Mouse (Mus musculus): ENCODE results near the gene Smg6. TPM values are rescaled to one million over a fixed set of nuclear protein-coding genes. Genes with fewer than 3 reads are reported as not detected.
A peak's percentile ranks its signal among the peaks of the same experiment; 100 is the strongest.
"Not testable (repeated sequence)": the region's sequence is repeated elsewhere in the genome, so short reads cannot be mapped to it uniquely, and the experiment has no call there.

Gene Smg6
- polyA plus RNA-seq, 1 experiment, result 27.9 TPM

DNA sequence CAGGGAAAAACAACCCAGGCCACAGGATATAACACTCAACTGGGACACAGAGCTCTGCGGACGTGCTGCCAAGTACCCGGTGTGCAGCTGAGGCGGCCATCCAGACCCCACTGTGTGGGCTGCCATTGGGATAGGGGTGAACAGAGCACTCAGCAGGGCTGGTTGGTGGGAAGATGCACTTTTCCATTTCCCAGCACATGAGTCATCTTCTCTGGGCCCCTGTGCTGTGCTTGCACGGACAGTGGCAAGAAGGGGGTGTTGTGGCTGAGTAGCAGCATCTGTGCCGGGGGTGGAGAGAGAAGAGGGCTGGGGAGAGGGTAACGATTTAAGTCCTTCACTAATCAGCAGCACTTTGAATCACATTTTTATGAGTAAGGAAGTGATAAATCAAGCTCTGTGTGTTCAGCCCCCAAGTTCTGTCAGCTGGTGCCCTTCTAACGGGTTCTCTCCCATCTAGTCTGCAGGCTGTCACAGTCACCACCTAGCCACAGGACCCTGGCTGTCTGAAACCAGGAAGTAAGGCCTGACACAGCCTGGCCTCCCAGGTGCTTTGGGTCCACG lies 66.9 kb downstream of the Smg6 start:
- peak; percentile 47 to 74 for DNase-seq (ENCODE audit: extremely low spot score in 1 of 2, low spot score in 1 of 2)

DNA sequence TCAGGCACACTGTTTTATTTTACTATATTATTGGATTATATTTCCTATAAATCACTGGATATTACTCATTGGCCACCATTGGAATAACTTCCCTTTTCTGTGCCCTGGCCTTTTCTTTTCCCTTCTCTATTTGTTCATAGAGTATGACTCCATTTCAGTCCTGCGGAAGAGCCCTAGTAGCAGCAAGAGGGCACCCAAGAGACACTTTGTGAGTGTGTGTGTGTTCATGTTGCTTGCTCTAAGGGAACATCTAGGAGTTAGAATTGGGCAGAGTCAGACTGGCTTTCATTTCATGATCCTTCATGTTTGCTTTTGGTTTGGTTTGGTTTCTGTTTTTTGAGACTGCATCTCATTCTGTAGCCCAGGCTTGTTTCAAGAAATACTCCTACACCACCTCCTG lies 68.5 kb downstream of the Smg6 start:
- DNase-seq (ENCODE audit: extremely low spot score in 1 of 2, low spot score in 1 of 2), result no peak

- no peak for DNase-seq (ENCODE audit: extremely low spot score in 1 of 2, low spot score in 1 of 2)
Measured at GRCm38 (mm10) chr11:74994856-74995255, 69.2 kb downstream of the Smg6 start.

- no peak for DNase-seq (ENCODE audit: extremely low spot score in 1 of 2, low spot score in 1 of 2)
Measured at GRCm38 (mm10) chr11:74996482-74996881, 70.9 kb downstream of the Smg6 start.

DNA sequence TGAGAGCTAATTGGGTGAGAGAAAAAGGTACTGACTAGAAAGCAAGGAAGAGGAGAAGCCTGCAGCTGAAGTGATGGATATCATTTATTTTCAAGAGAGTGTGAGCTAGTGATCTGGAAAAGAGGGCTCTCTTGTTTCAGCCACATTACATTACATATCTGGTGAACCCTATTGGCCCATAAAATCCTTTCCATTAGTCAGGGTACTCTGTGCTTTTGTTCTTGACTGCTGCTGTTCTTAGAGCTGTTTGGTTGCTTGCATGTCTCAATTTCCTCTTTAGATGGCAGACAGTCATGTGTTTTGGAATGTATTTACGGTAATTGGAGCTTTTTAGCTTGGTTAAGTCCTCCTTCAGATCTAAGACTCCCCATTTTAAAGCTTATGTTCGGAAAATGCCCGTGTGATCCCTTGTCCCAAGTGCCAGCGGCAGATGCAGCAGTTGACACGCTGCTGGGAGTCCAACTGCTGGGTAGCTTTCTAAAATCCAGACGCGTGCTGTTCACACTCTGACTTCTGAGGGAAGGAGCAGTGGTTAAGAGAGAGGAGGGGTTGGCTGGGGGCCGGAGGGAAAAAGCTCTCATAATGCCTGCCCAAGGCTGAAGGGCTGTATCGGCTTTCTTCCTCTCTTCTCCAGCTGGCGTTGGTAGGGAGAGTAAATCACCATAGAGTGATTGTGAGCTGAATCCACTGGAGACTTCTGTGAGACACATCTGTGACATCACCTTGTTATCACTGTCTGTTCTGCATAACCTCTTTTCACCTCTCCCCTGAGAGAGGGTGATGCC lies 75.4 kb downstream of the Smg6 start:
- DNase-seq (ENCODE audit: extremely low spot score in 1 of 2, low spot score in 1 of 2), result no peak

DNA sequence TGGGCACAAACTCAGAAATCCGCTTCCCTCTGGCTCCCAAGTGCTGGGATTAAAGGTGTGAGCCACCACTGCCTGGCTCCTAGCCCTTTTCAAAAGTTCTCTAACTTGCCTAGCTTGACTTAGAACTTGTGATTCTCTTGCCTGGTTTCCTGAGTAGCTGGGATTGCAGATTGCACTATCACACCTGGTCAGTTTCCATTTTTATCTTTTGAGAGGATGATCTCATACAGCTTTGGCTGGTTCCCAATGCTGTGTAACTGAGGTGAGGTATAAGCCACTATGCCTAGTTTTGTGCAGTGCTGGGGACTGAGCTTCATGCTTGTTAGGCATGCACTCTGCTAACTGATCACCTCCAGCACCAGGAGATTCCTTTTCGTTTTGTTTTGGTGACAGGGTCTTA lies 82.6 kb downstream of the Smg6 start:
- no peak for DNase-seq (ENCODE audit: extremely low spot score in 1 of 2, low spot score in 1 of 2)

DNA sequence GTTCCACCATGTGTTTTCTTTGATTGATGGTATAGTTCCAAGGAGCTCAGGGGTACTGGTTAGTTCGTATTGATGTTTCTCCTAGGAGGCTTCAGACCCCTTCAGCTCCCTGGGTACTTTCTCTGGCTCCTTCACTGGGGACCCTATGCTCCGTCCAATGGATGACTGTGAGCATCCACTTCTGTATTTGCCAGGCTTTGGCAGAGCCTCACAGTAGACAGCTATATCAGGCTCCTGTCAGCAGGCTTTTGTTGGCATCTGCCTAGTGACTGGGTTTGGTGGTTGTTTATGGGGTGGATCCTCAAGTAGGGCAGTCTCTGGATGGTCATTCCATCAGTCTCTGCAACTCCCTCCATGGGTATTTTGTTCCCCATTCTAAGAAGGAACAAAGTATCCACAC lies 83.9 kb downstream of the Smg6 start:
- DNase-seq (ENCODE audit: extremely low spot score in 1 of 2, low spot score in 1 of 2), result not testable (repeated sequence)

DNA sequence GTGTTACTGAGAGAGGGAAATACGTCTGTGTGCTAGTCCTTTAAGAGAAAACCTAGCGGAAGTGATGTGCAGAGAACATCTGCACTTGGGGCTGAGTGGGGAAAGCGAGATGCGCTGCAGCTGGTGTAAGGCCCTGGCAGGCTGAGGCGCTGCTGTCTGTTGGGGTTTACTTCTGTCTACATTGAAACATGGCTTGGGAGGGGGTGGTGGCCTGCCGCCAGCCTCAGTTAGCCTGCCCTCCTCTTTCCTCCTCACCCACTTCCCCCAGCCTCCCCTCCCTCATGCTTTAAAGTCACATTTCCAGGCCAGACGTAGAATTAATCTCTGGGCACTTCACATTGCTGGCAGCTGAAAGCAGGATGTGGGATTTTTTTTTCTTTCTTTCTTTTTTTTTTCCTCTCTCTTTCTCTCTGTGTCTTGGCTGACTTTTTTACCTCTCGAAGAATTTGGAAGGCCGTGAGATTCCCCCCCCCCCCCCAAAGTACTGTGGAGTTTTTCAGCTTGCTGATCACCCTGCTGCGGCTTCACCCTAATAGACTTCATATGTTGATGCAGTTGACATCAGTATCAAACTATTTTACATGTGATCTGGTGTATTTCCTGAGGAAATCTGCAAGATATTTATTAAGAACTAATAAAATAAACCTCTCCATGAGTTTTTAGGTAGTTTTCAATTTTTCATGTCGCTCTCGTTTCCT lies 87.5 kb downstream of the Smg6 start:
- peak; percentile 23 to 66 for DNase-seq (ENCODE audit: extremely low spot score in 1 of 2, low spot score in 1 of 2)

DNA sequence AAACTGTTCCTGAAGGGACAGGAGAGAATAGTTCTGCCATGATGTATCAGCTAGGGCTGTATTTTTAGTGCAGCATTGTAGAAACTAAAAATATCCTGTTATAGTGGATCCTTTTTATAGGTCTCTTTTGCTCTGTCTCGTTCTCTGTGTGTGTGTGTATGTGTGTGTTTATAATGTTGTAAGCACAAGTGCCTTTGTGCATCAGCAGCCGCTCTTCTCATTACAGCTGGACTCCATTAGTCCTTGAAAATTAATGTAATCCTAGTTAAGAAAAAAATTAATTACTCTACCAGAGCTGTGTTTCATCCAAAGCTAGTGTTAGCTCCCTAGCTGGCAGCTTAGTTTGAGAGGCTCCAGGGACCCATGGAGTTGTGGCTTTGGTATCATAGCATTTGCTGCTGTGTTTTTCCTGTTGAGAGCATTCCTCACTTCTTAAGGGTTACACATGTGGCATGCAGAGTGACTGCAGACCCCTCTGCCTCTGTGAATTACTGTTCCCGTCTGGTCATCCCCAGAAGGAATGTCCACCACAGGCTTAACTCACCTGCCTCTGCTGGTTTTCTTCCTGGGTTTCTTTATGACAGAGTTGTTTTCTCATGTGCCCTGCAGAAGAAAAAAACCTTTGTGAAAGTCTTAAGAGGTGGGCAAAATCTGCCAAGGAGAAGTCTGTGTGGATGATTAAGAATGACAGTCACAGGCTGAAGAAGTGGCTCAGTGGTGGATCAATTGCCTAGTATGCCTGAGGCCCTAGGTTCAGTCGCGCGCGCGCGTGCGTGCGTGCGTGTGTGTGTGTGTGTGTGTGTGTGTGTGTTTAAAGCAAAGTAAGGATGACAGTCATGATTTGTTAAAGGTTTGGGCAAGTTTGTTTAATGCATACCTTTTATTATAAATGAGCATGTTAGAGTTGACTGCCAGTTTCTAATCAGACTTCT lies 88.4 kb downstream of the Smg6 start:
- DNase-seq (ENCODE audit: extremely low spot score in 1 of 2, low spot score in 1 of 2), result no peak

GRCm38 (mm10) chr11:75014816-75015215 lies 89.2 kb downstream of the Smg6 start:
- no peak for DNase-seq (ENCODE audit: extremely low spot score in 1 of 2, low spot score in 1 of 2)

GRCm38 (mm10) chr11:75015453-75015871 lies 89.8 kb downstream of the Smg6 start:
- peak; percentile 18 to 34 for DNase-seq (ENCODE audit: extremely low spot score in 1 of 2, low spot score in 1 of 2)

DNA sequence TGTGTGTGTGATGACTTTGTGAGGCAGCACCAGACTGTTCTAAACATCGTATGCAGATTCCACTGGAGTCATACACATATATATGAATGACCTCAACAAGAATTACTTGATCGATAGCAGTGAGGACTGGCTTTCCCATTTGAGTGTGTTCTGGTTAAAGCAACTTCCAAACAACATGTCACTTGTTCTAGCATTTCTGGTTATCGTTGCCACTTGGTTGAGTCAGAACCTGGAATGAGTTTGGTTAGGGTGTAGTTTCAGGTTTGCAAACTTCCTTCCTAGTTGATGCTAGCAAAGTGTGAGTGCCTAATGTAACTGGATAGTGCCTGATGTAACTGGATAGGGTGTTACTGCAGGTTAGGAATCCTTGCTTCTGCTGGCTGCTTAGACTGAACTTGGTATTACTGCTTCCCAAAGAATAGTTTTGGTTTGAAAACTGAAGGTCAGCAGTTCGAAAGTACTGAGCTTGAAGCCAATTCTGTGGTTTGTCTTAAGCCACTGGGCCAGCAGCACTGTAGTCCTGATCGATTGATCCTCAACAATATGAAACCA lies 90.8 kb downstream of the Smg6 start:
- no peak for DNase-seq (ENCODE audit: extremely low spot score in 1 of 2, low spot score in 1 of 2)

DNA sequence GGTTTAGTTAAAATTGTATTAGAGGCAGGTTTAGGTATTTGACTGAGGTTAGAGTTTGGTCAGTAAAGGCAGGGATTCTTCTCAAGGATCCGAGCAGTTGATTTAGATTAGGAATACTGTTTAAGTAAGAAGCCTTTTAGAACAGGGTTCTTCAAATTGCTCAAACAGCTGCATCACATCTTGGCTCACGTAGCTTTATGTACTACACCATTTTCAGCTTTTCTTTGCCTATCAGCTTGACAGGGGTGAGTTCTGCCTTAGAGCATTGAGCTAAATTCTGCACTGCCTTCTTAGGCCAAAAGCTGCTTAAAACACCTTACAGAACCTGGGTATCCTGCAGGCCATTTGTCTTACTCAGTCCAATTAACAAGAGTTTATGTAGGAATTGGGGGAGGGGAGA lies 92.2 kb downstream of the Smg6 start:
- DNase-seq (ENCODE audit: extremely low spot score in 1 of 2, low spot score in 1 of 2), result no peak

- DNase-seq (ENCODE audit: extremely low spot score in 1 of 2, low spot score in 1 of 2), result no peak
Measured at GRCm38 (mm10) chr11:75026977-75027376, 101.4 kb downstream of the Smg6 start.

DNA sequence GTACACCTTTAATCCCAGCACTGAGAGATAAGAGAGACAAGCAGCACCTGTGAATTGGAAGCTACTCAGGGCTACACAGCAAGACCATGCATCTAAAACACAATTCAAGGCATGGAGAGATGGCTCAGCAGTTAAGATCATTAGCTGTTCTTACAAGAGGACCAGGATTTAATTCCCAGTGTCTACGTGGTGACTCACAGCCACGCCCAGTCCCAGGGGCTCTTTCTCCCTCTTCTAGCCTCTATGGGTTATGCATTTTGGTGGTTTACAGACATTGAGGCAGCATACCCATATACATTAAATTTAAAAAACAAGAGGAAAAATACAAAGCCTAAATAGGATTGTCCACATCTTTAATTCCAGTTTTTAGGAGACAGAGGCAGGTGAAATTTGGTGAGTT lies 102.0 kb downstream of the Smg6 start:
- DNase-seq (ENCODE audit: extremely low spot score in 1 of 2, low spot score in 1 of 2), result no peak

GRCm38 (mm10) chr11:75031251-75031650 lies 105.6 kb downstream of the Smg6 start:
- no peak for DNase-seq (ENCODE audit: extremely low spot score in 1 of 2, low spot score in 1 of 2)

DNA sequence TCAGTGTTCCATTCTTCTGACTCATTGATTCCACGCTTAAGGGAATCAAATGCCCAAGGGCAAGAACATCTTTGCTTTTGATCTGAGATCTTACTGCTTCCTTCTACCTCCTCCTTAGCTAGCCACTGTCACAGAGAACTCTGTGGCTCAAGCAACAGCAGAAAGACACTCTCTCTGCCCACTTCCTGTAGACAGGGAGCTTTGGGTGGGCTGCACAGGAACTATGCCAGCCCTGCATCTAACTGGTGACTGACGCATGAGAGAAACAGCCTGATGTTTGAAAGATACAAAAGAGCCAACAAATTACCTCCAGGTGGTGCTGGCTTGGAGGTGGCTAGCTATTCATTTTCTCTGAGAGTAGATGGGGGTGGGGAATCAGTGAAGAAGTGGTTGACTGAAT lies 107.3 kb downstream of the Smg6 start:
- no peak for DNase-seq (ENCODE audit: extremely low spot score in 1 of 2, low spot score in 1 of 2)

- no peak for DNase-seq (ENCODE audit: extremely low spot score in 1 of 2, low spot score in 1 of 2)
Measured at GRCm38 (mm10) chr11:75033581-75034067, 108.0 kb downstream of the Smg6 start.

- DNase-seq (ENCODE audit: extremely low spot score in 1 of 2, low spot score in 1 of 2), result no peak
Measured at GRCm38 (mm10) chr11:75034104-75034503, 108.5 kb downstream of the Smg6 start.

DNA sequence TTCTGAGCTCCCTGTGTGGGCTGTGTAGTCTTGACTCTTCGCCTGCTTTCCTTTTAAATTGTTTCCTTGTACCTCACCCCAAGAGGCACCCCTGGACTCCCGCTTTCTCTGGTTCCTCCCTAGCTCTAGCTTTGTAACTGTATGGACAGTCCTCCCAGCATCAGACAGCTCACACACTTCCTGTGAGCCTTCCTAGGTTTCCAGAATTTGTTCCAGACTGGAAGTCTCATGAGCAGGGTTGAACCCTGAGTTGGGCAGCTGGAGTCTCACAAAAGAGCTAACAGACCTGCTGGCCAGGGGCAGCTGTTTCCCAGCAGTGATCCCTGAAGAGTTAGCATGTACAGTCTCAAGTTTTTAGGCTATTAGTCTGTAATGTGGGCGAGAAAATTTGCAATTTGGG lies 118.7 kb downstream of the Smg6 start:
- no peak for DNase-seq (ENCODE audit: extremely low spot score in 1 of 2, low spot score in 1 of 2)
